Mouse (Mus musculus): ENCODE data around the gene Vamp9. TPM values are rescaled to one million over a fixed set of nuclear protein-coding genes. Genes with fewer than 3 reads are reported as not detected.

The Vamp9 gene
- polyA plus RNA-seq, 1 experiment from 2014 or later, result not detected

DNA sequence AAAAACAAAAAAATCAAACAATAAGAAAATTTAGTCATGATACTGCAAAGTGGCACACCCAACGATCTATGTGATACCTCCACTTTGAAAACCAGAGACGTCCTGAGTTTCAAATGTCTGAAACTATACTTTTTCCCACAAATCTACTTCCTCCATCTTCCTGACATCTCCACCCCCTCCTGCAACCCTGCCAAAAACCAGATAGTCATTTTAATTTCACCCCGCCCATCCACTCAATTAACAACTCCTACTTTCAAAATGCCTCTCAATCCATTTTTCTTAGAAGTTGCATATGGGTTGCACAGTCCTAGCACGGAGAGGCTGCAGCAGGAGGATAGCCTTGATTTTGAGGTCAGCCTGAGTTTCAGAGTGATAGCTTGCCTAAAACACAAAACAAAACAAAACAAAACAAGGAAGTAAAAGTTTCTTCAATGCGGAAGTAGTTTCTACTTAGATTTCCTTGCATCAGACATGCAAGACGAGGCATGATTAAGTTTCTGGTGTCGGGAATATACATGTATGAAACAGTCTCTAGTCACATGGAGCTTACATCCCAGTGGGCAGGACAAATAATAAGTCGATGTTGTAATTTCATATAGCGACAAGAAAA is 77.5 kb downstream of the Vamp9 start:
- no peaks in the 10 kb centered on the region for H3K27me3 ChIP-seq (replicated peaks; ENCODE audit: control insufficient read depth, insufficient read depth, low read length)
- H3K27ac ChIP-seq (ENCODE audit: low read depth, low read length), result no peak overlapping the region
- 0 out of 2 replicates have a peak, but pooled peaks cover 3% of the 10 kb centered on the region for H3K4me1 ChIP-seq (replicated peaks; ENCODE audit: control insufficient read depth, insufficient read depth, low read length)
- no peak overlapping the region for H3K9ac ChIP-seq (ENCODE audit: low read depth, low read length)
- 74% methylated on average over 9 of the region's 9 CpGs for WGBS
- no peaks in the 10 kb centered on the region for H3K9me3 ChIP-seq (ENCODE audit: control insufficient read depth, low read length)
- ATAC-seq (replicated peaks; ENCODE audit: low FRiP score), result no peak
- no peak for DNase-seq (ENCODE audit: low spot score)
- no peaks in the 10 kb centered on the region for H3K36me3 ChIP-seq (ENCODE audit: control insufficient read depth, insufficient read depth, low read length)
- H3K4me3 ChIP-seq (ENCODE audit: low read depth, low read length), result no peak overlapping the region
- no peak overlapping the region; the same call in 1 of the 2 replicates for H3K4me2 ChIP-seq

DNA sequence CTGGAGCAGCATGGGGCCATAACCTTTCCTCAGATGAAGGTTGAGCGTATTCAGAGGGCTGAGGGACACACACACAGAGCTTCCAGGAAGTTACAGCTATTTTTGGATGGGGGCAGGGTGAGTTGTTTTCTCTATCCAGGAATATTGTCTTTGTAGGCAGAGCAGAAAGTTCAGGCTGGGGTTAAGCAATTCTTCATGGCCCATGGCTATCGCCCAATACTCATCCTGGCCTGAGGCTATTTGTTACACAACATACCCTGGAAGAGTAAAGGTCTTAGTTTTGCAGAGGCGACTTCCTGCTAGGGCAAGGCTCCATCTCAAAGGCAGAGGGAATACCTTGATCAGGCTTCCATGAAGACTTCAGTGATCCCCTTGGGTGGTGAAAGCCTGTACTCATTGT is 88.1 kb downstream of the Vamp9 start:
- H3K9me3 ChIP-seq (ENCODE audit: control insufficient read depth, low read length), result no peaks in the 10 kb centered on the region
- H3K36me3 ChIP-seq (ENCODE audit: control insufficient read depth, insufficient read depth, low read length), result no peaks in the 10 kb centered on the region
- H3K27me3 ChIP-seq (replicated peaks; ENCODE audit: control insufficient read depth, insufficient read depth, low read length), result no peaks in the 10 kb centered on the region
- H3K27ac ChIP-seq (ENCODE audit: low read depth, low read length), result no peak overlapping the region
- H3K4me1 ChIP-seq (replicated peaks; ENCODE audit: control insufficient read depth, insufficient read depth, low read length), result no peaks in the 10 kb centered on the region
- WGBS, result 66% methylated on average over 3 of the region's 3 CpGs
- H3K4me2 ChIP-seq, result no peak overlapping the region; the same call in 1 of the 2 replicates
- DNase-seq (ENCODE audit: low spot score) (no peak), ATAC-seq (replicated peaks; ENCODE audit: low FRiP score) (0 out of 2 replicates have a peak, but pooled peaks have one; percentile 18)
- no peak overlapping the region for H3K9ac ChIP-seq (ENCODE audit: low read depth, low read length)
- no peak overlapping the region for H3K4me3 ChIP-seq (ENCODE audit: low read depth, low read length)

DNA sequence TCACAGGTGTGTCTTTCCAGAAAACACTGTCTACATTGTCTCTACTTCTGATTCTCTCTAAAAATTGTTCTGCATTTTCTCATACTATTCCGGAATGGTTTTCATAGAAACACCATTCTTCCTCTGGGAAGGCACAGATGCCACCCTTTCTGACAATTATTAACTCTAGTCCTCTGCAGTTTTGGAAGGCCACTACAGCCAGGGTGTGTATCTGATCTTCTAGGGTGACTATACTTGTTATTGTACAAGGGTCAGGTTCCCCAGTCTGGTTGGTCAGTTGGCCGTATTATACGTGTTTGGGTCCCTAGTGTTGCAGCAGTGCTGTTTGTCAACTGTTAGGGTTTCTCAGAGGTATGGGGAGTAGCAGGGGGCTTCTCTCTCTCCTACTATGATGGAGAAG is 88.6 kb downstream of the Vamp9 start:
- DNase-seq (ENCODE audit: low spot score) (no peak), ATAC-seq (replicated peaks; ENCODE audit: low FRiP score) (no peak)
- Histone ChIP-seq H3K4me3 (ENCODE audit: low read depth, low read length) (no peak overlapping the region), H3K27me3 (replicated peaks; ENCODE audit: control insufficient read depth, insufficient read depth, low read length) (no peaks in the 10 kb centered on the region), H3K9me3 (ENCODE audit: control insufficient read depth, low read length) (no peaks in the 10 kb centered on the region), H3K4me2 (no peak overlapping the region; the same call in 1 of the 2 replicates), H3K9ac (ENCODE audit: low read depth, low read length) (no peak overlapping the region), H3K36me3 (ENCODE audit: control insufficient read depth, insufficient read depth, low read length) (no peaks in the 10 kb centered on the region), H3K4me1 (replicated peaks; ENCODE audit: control insufficient read depth, insufficient read depth, low read length) (no peaks in the 10 kb centered on the region), H3K27ac (ENCODE audit: low read depth, low read length) (no peak overlapping the region)
- 90% methylated on average over 3 of the region's 3 CpGs for WGBS

DNA sequence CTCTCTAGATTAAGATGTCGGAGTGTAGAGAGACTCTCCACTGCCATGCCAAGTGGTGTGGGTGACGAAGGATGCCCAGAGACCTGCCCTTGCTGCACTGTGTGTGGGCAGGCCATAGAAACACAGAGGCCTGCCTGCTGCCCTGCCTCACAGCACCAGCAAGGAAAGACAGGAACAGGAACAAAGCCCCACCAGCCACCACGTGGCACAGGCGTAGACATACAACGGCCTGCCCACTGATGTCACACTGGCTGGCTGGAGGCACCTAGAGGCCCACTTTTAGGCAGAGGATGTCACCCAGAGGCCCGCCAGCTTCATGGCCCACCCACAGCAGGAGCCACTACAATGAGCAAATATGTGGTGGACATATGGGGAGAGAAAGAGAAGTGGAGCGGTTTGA is 94.0 kb downstream of the Vamp9 start:
- no peak overlapping the region for H3K27ac ChIP-seq (ENCODE audit: low read depth, low read length)
- H3K36me3 ChIP-seq (ENCODE audit: control insufficient read depth, insufficient read depth, low read length), result no peaks in the 10 kb centered on the region
- no peaks in the 10 kb centered on the region for H3K9me3 ChIP-seq (ENCODE audit: control insufficient read depth, low read length)
- no peak overlapping the region for H3K4me3 ChIP-seq (ENCODE audit: low read depth, low read length)
- no peaks in the 10 kb centered on the region for H3K4me1 ChIP-seq (replicated peaks; ENCODE audit: control insufficient read depth, insufficient read depth, low read length)
- DNase-seq (ENCODE audit: low spot score), result no peak
- no peak for ATAC-seq (replicated peaks; ENCODE audit: low FRiP score)
- H3K4me2 ChIP-seq, result no peak overlapping the region
- no peaks in the 10 kb centered on the region for H3K27me3 ChIP-seq (replicated peaks; ENCODE audit: control insufficient read depth, insufficient read depth, low read length)
- no peak overlapping the region for H3K9ac ChIP-seq (ENCODE audit: low read depth, low read length)
- WGBS, result 66% methylated on average over 7 of the region's 7 CpGs

DNA sequence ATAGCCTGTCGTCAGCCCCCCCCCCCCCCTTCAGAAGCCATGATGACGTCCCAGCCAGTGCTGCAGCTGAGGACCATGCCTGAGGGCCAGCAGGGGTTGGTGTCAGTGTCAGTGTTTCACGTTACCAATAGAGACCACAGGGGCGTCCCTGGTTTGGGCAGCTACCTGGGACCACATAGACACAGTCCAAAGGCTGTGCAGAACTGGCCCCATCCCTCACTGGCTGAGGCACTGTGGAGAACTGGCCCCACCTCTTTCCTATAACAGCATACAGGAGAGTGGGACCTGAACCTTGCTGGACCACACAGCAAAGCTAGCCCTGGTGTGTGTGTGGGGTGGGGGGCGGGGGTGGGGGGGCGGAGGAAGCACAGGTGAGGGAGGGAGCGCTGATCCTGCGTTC is 94.4 kb downstream of the Vamp9 start:
- Histone ChIP-seq H3K27ac (ENCODE audit: low read depth, low read length) (no peak overlapping the region), H3K4me1 (replicated peaks; ENCODE audit: control insufficient read depth, insufficient read depth, low read length) (no peaks in the 10 kb centered on the region), H3K4me3 (ENCODE audit: low read depth, low read length) (no peak overlapping the region), H3K27me3 (replicated peaks; ENCODE audit: control insufficient read depth, insufficient read depth, low read length) (no peaks in the 10 kb centered on the region), H3K9ac (ENCODE audit: low read depth, low read length) (no peak overlapping the region), H3K36me3 (ENCODE audit: control insufficient read depth, insufficient read depth, low read length) (no peaks in the 10 kb centered on the region), H3K9me3 (ENCODE audit: control insufficient read depth, low read length) (no peaks in the 10 kb centered on the region), H3K4me2 (no peak overlapping the region)
- 65% methylated on average over 8 of the region's 8 CpGs for WGBS
- DNase-seq (ENCODE audit: low spot score) (no peak), ATAC-seq (replicated peaks; ENCODE audit: low FRiP score) (no peak)

Other genes starting within 250 kb of the Vamp9 start
- gene Rasgef1b, start 177.2 kb upstream of the Vamp9 start, polyA plus RNA-seq (2014; fragmentation: Nextera tagmentation; extraction: Ambion mirVana), result 11.2 and 13.3 TPM in 2 replicates
- gene Hnrnpd, start 72.7 kb downstream of the Vamp9 start, polyA plus RNA-seq (2014; fragmentation: Nextera tagmentation; extraction: Ambion mirVana), result 150 and 152 TPM in 2 replicates
- gene 4930524J08Rik, start 72.8 kb downstream of the Vamp9 start, polyA plus RNA-seq (2014; fragmentation: Nextera tagmentation; extraction: Ambion mirVana), result 1.3 and 1.9 TPM in 2 replicates
- gene Hnrnpdl, start 133.4 kb downstream of the Vamp9 start, polyA plus RNA-seq (2014; fragmentation: Nextera tagmentation; extraction: Ambion mirVana), result 143 and 157 TPM in 2 replicates
- gene Enoph1, start 133.7 kb downstream of the Vamp9 start, polyA plus RNA-seq (2014; fragmentation: Nextera tagmentation; extraction: Ambion mirVana), result 52.6 and 61.2 TPM in 2 replicates